Mouse (Mus musculus) ES-Bruce4 (cell line): ENCODE measurements around the gene Ccdc24.

ENCODE experiments used
- CTCF ChIP-seq: IDR thresholded peaks from one replicate; pipeline ENCODE4 v1.8.1; 2011; ENCODE audit warnings: low read depth, low read length
- EP300 ChIP-seq: IDR thresholded peaks from 2 replicates; pipeline ENCODE4 v1.6.1; 2011; ENCODE audit warnings: low read depth, low read length; ENCODE audit not compliant: insufficient read depth
- POLR2A ChIP-seq: IDR thresholded peaks from one replicate; pipeline ENCODE4 v1.8.1; 2011; ENCODE audit warnings: low read length; ENCODE audit not compliant: insufficient read depth

GRCm38 (mm10) chr4:117870437-117870836, 1.9 kb downstream of the Ccdc24 start:
- TF ChIP-seq POLR2A (no peak), CTCF (no peak), EP300 (no peak)
